Mouse (Mus musculus) forebrain, postnatal 0 days (tissue): ENCODE results near the gene Atox1. TPM values are rescaled to one million over a fixed set of nuclear protein-coding genes. Genes with fewer than 3 reads are reported as not detected.
A peak's percentile ranks its signal among the peaks of the same experiment; 100 is the strongest.

Source experiments
- ATAC-seq: fragments of 200-750 bp; cut with Nextera tagmentation; 2 replicates; pipeline ENCODE4 v1.8.0; 2017; ENCODE audit warnings: mild to moderate bottlenecking, moderate library complexity
- DNase-seq: peaks from one replicate; pipeline ENCODE4 v3.0.0-alpha.2; 2015
- H3K27ac ChIP-seq: fragments of 300-500 bp; sonication (generic); 2 replicates; pipeline ENCODE4 v1.5.1; 2014; ENCODE audit warnings: low read depth, mild to moderate bottlenecking, antibody characterized with exemption, low read length, moderate library complexity, mixed read lengths
- H3K27me3 ChIP-seq: fragments of 300-500 bp; sonication (generic); 2 replicates; pipeline ENCODE4 v1.6.1; 2014; ENCODE audit warnings: mild to moderate bottlenecking, low read length, mixed read lengths; ENCODE audit not compliant: insufficient read depth
- H3K36me3 ChIP-seq: fragments of 300-500 bp; sonication (generic); 2 replicates; pipeline ENCODE4 v1.6.1; 2014; ENCODE audit warnings: mild to moderate bottlenecking, moderate library complexity; ENCODE audit not compliant: insufficient read depth
- H3K4me1 ChIP-seq: fragments of 300-500 bp; sonication (generic); 2 replicates; pipeline ENCODE4 v1.6.1; 2014; ENCODE audit warnings: antibody characterized with exemption; ENCODE audit not compliant: insufficient read depth
- H3K4me2 ChIP-seq: fragments of 300-500 bp; sonication (generic); 2 replicates; pipeline ENCODE4 v1.6.1; 2014; ENCODE audit warnings: low read depth, mild to moderate bottlenecking, moderate library complexity
- H3K4me3 ChIP-seq: fragments of 300-500 bp; sonication (generic); 2 replicates; pipeline ENCODE4 v1.5.1; 2014; ENCODE audit warnings: low read depth, low read length, mixed read lengths
- H3K9ac ChIP-seq: fragments of 300-500 bp; sonication (generic); 2 replicates; pipeline ENCODE4 v1.6.1; 2014; ENCODE audit warnings: mild to moderate bottlenecking
- H3K9me3 ChIP-seq: fragments of 300-500 bp; sonication (generic); 2 replicates; pipeline ENCODE4 v1.6.1; 2016; ENCODE audit warnings: low read length
- CTCF ChIP-seq: sonication (generic); IDR thresholded peaks from 2 replicates; pipeline ENCODE4 v1.5.1; 2016; ENCODE audit warnings: antibody characterized with exemption, control low read depth, low read depth
- WGBS: fragments of 180-500 bp; shearing (Covaris S2); extraction: QIAGEN DNeasy Blood & Tissue Kit; methylation state at CpG from one replicate; pipeline ENCODE4 v1.1.7; 2014; 5-methylcytosine and 5-hydroxymethylcytosine counted together
- microRNA-seq, 2 experiments: library from miRNA; unstranded; fragments of <30 nt; microRNA quantifications; one replicate each; pipeline ENCODE4; 2016
- polyA plus RNA-seq: library from polyadenylated mRNA; unstranded; fragments of >200 nt; fragmentation: Nextera tagmentation; extraction: Ambion mirVana; gene quantifications from 2 replicates; pipeline ENCODE4 v1.2.1, GENCODE M21; 2015
- total RNA-seq: library from RNA; depleted of rRNA; stranded (reverse); fragments of >200 nt; gene quantifications from 2 replicates; pipeline ENCODE4 v1.2.3, GENCODE M21; 2014; rRNA removed

Atox1 gene
- total and polyA plus RNA-seq, 2 experiments from 2014 or later: 141 to 268 TPM

- no peaks in the 10 kb centered on the region for H3K4me1 ChIP-seq
- WGBS: 94% methylated on average over 4 of the region's 4 CpGs
- no peaks in the 10 kb centered on the region for H3K27me3 ChIP-seq
- no peak for DNase-seq
- H3K4me3 ChIP-seq: no peak overlapping the region
- H3K9ac ChIP-seq: no peak overlapping the region
- H3K9me3 ChIP-seq: no peaks in the 10 kb centered on the region
- no peak overlapping the region for H3K27ac ChIP-seq
- TF ChIP-seq CTCF: no peak
- ATAC-seq: no peak
- no peaks in the 10 kb centered on the region for H3K36me3 ChIP-seq
- H3K4me2 ChIP-seq: no peak overlapping the region
Observed at GRCm38 (mm10) chr11:55407133-55407532, 53.9 kb downstream of the Atox1 start.

- no peak for TF ChIP-seq CTCF
- Histone ChIP-seq H3K27me3 (no peaks in the 10 kb centered on the region), H3K27ac (0 out of 2 replicates have a peak overlapping the region, but pooled peaks have one; percentile 9), H3K4me2 (no peak overlapping the region), H3K9ac (no peak overlapping the region), H3K36me3 (no peaks in the 10 kb centered on the region), H3K9me3 (no peaks in the 10 kb centered on the region), H3K4me3 (no peak overlapping the region), H3K4me1 (no peaks in the 10 kb centered on the region)
- WGBS: 82% methylated on average over 8 of the region's 8 CpGs
- DNase-seq (no peak), ATAC-seq (no peak)
Observed at GRCm38 (mm10) chr11:55405601-55406469, 55.2 kb downstream of the Atox1 start.

GRCm38 (mm10) chr11:55404659-55405457, 56.2 kb downstream of the Atox1 start:
- WGBS: 88% methylated on average over 9 of the region's 9 CpGs

GRCm38 (mm10) chr11:55400863-55401262, 60.2 kb downstream of the Atox1 start:
- no peak for ATAC-seq
- no peak for TF ChIP-seq CTCF

More at GRCm38 (mm10) chr11:55404659-55405457, 56.2 kb downstream of the Atox1 start:
- ATAC-seq (no peak), DNase-seq (no peak)
- H3K27ac ChIP-seq: no peak overlapping the region
- TF ChIP-seq CTCF: no peak
- H3K4me3 ChIP-seq: no peak overlapping the region
- H3K4me2 ChIP-seq: no peak overlapping the region
- no peaks in the 10 kb centered on the region for H3K36me3 ChIP-seq
- no peaks in the 10 kb centered on the region for H3K27me3 ChIP-seq
- H3K9me3 ChIP-seq: no peaks in the 10 kb centered on the region
- H3K9ac ChIP-seq: no peak overlapping the region
- no peaks in the 10 kb centered on the region for H3K4me1 ChIP-seq

GRCm38 (mm10) chr11:55398371-55398770, 62.7 kb downstream of the Atox1 start:
- ATAC-seq (no peak), DNase-seq (no peak)
- no peaks in the 10 kb centered on the region for H3K4me1 ChIP-seq
- no peaks in the 10 kb centered on the region for H3K9me3 ChIP-seq
- TF ChIP-seq CTCF: no peak
- no peak overlapping the region for H3K27ac ChIP-seq
- H3K36me3 ChIP-seq: no peaks in the 10 kb centered on the region
- H3K4me2 ChIP-seq: no peak overlapping the region
- no peaks in the 10 kb centered on the region for H3K27me3 ChIP-seq
- H3K9ac ChIP-seq: no peak overlapping the region
- 93% methylated on average over 8 of the region's 8 CpGs for WGBS
- no peak overlapping the region for H3K4me3 ChIP-seq

More at GRCm38 (mm10) chr11:55400863-55401262, 60.2 kb downstream of the Atox1 start:
- Histone ChIP-seq H3K4me1 (no peaks in the 10 kb centered on the region), H3K27me3 (no peaks in the 10 kb centered on the region), H3K36me3 (no peaks in the 10 kb centered on the region), H3K9ac (no peak overlapping the region), H3K27ac (no peak overlapping the region), H3K9me3 (no peaks in the 10 kb centered on the region), H3K4me2 (no peak overlapping the region), H3K4me3 (no peak overlapping the region)
- 90% methylated on average over 2 of the region's 2 CpGs for WGBS
- DNase-seq: no peak

GRCm38 (mm10) chr11:55397441-55397840, 63.6 kb downstream of the Atox1 start:
- TF ChIP-seq CTCF: no peak
- H3K4me1 ChIP-seq: no peaks in the 10 kb centered on the region
- no peaks in the 10 kb centered on the region for H3K36me3 ChIP-seq
- H3K9me3 ChIP-seq: no peaks in the 10 kb centered on the region
- H3K27ac ChIP-seq: no peak overlapping the region
- no peaks in the 10 kb centered on the region for H3K27me3 ChIP-seq
- H3K4me3 ChIP-seq: no peak overlapping the region
- 84% methylated on average over 9 of the region's 9 CpGs for WGBS
- no peak overlapping the region for H3K4me2 ChIP-seq
- H3K9ac ChIP-seq: no peak overlapping the region
- ATAC-seq (no peak; the same call in 1 of the 2 replicates), DNase-seq (no peak)

GRCm38 (mm10) chr11:55397036-55397435, 64.0 kb downstream of the Atox1 start:
- Histone ChIP-seq H3K27ac (no peak overlapping the region), H3K9ac (no peak overlapping the region), H3K27me3 (no peaks in the 10 kb centered on the region), H3K4me1 (no peaks in the 10 kb centered on the region), H3K9me3 (no peaks in the 10 kb centered on the region), H3K36me3 (no peaks in the 10 kb centered on the region), H3K4me2 (no peak overlapping the region), H3K4me3 (no peak overlapping the region)
- DNase-seq (no peak), ATAC-seq (no peak)
- no peak for TF ChIP-seq CTCF
- WGBS: 86% methylated on average over 2 of the region's 2 CpGs

Small RNA genes lying within 50 kb of the gene (microRNA-seq; reads per million reads assigned to microRNA genes)
- 0 to 0.12 reads per million in 2 experiments for gene Mir7652

Other genes with a start within 250 kb of the Atox1 start
- 0.38 and 0.52 TPM in 2 replicates for gene Fat2, start 124.7 kb downstream of the Atox1 start, total RNA-seq
- 0.01 and 0.06 TPM in 2 replicates for gene Fat2, start 124.7 kb downstream of the Atox1 start, polyA plus RNA-seq
- 180 and 264 TPM in 2 replicates for gene Sparc, start 38.1 kb downstream of the Atox1 start, total RNA-seq
- 437 and 510 TPM in 2 replicates for gene Sparc, start 38.1 kb downstream of the Atox1 start, polyA plus RNA-seq
- 62.8 and 81.0 TPM in 2 replicates for gene G3bp1, start 8.4 kb upstream of the Atox1 start, total RNA-seq
- 76.9 and 85.0 TPM in 2 replicates for gene G3bp1, start 8.4 kb upstream of the Atox1 start, polyA plus RNA-seq
- gene Glra1, start 147.0 kb upstream of the Atox1 start, total RNA-seq: 0.19 TPM in 1 of 2 replicates, not detected in the other
- 0.08 TPM in 1 of 2 replicates, not detected in the other for gene Glra1, start 147.0 kb upstream of the Atox1 start, polyA plus RNA-seq